Mouse (Mus musculus) forebrain, postnatal 0 days (tissue): Measurements from ENCODE around the gene Slc25a28. TPM values are rescaled to one million over a fixed set of nuclear protein-coding genes. Genes with fewer than 3 reads are reported as not detected.

Experiments
- ATAC-seq: fragments of 200-750 bp; cut with Nextera tagmentation; 2 replicates; pipeline ENCODE4 v1.8.0; 2017; ENCODE audit warnings: mild to moderate bottlenecking, moderate library complexity
- DNase-seq: peaks from one replicate; pipeline ENCODE4 v3.0.0-alpha.2; 2015
- H3K27ac ChIP-seq: fragments of 300-500 bp; sonication (generic); 2 replicates; pipeline ENCODE4 v1.5.1; 2014; ENCODE audit warnings: low read depth, mild to moderate bottlenecking, antibody characterized with exemption, low read length, moderate library complexity, mixed read lengths
- H3K27me3 ChIP-seq: fragments of 300-500 bp; sonication (generic); 2 replicates; pipeline ENCODE4 v1.6.1; 2014; ENCODE audit warnings: mild to moderate bottlenecking, low read length, mixed read lengths; ENCODE audit not compliant: insufficient read depth
- H3K36me3 ChIP-seq: fragments of 300-500 bp; sonication (generic); 2 replicates; pipeline ENCODE4 v1.6.1; 2014; ENCODE audit warnings: mild to moderate bottlenecking, moderate library complexity; ENCODE audit not compliant: insufficient read depth
- H3K4me1 ChIP-seq: fragments of 300-500 bp; sonication (generic); 2 replicates; pipeline ENCODE4 v1.6.1; 2014; ENCODE audit warnings: antibody characterized with exemption; ENCODE audit not compliant: insufficient read depth
- H3K4me2 ChIP-seq: fragments of 300-500 bp; sonication (generic); 2 replicates; pipeline ENCODE4 v1.6.1; 2014; ENCODE audit warnings: low read depth, mild to moderate bottlenecking, moderate library complexity
- H3K4me3 ChIP-seq: fragments of 300-500 bp; sonication (generic); 2 replicates; pipeline ENCODE4 v1.5.1; 2014; ENCODE audit warnings: low read depth, low read length, mixed read lengths
- H3K9ac ChIP-seq: fragments of 300-500 bp; sonication (generic); 2 replicates; pipeline ENCODE4 v1.6.1; 2014; ENCODE audit warnings: mild to moderate bottlenecking
- H3K9me3 ChIP-seq: fragments of 300-500 bp; sonication (generic); 2 replicates; pipeline ENCODE4 v1.6.1; 2016; ENCODE audit warnings: low read length
- CTCF ChIP-seq: sonication (generic); IDR thresholded peaks from 2 replicates; pipeline ENCODE4 v1.5.1; 2016; ENCODE audit warnings: antibody characterized with exemption, control low read depth, low read depth
- WGBS: fragments of 180-500 bp; shearing (Covaris S2); extraction: QIAGEN DNeasy Blood & Tissue Kit; methylation state at CpG from one replicate; pipeline ENCODE4 v1.1.7; 2014; 5-methylcytosine and 5-hydroxymethylcytosine counted together
- polyA plus RNA-seq: library from polyadenylated mRNA; unstranded; fragments of >200 nt; fragmentation: Nextera tagmentation; extraction: Ambion mirVana; gene quantifications from 2 replicates; pipeline ENCODE4 v1.2.1, GENCODE M21; 2015
- total RNA-seq: library from RNA; depleted of rRNA; stranded (reverse); fragments of >200 nt; gene quantifications from 2 replicates; pipeline ENCODE4 v1.2.3, GENCODE M21; 2014

Slc25a28 gene
- total and polyA plus RNA-seq, 2 experiments from 2014 or later: 15.6 to 67.2 TPM

DNA sequence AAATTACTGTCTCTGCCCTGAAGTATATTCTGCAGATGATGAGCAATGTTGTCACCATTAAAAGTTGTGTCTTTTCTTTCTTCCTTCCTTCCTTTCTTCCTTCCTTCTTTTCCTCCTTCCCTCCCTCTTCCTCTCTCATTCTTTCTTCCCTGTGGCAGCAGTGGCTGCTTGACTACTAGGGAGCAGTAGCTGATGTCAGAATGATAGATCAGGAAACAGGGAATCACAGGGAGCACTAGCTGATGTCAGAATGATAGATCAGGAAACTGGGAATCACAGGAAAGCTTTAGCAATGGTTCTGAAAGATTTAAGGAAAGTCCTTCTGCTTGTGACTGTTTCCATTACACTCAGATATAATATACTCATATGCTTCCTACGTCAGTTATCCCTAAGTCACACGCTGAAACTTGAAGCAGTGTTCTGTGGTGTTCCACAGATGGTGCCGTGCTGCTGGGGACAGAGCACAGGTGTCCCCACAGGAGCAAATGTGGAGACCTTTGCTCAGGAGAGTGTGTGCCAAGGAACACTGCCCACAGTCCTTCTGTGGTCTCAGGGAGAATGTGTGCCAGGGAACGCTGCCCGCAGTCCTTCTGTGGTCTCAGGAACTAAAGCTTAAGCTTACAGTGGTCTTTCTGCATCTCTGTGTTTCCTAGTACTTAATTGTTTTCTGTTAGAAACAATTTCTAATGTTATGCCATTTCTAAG is 23.1 kb upstream of the Slc25a28 start:
- peak; percentile 22 for DNase-seq
- no peaks in the 10 kb centered on the region for H3K4me1 ChIP-seq
- no peak overlapping the region for H3K4me2 ChIP-seq
- no peak for ATAC-seq
- H3K4me3 ChIP-seq: no peak overlapping the region
- TF ChIP-seq CTCF: no peak
- no peak overlapping the region for H3K27ac ChIP-seq
- H3K27me3 ChIP-seq: no peaks in the 10 kb centered on the region
- H3K36me3 ChIP-seq: peaks cover 14% of the 10 kb centered on the region; the same call in 1 of the 2 replicates
- no peaks in the 10 kb centered on the region for H3K9me3 ChIP-seq
- 90% methylated on average over 5 of the region's 5 CpGs for WGBS
- no peak overlapping the region for H3K9ac ChIP-seq

GRCm38 (mm10) chr19:43695514-43695964 is 20.9 kb upstream of the Slc25a28 start:
- Histone ChIP-seq H3K4me3 (no peak overlapping the region), H3K27ac (no peak overlapping the region), H3K9me3 (no peaks in the 10 kb centered on the region), H3K4me2 (no peak overlapping the region), H3K36me3 (0 out of 2 replicates have a peak, but pooled peaks cover 4% of the 10 kb centered on the region), H3K4me1 (0 out of 2 replicates have a peak, but pooled peaks cover 4% of the 10 kb centered on the region), H3K27me3 (no peaks in the 10 kb centered on the region), H3K9ac (no peak overlapping the region)
- ATAC-seq (no peak), DNase-seq (no peak)
- TF ChIP-seq CTCF: no peak
- WGBS: 58% methylated on average over 10 of the region's 10 CpGs

GRCm38 (mm10) chr19:43692815-43693214 is 18.1 kb upstream of the Slc25a28 start:
- H3K27ac ChIP-seq: no peak overlapping the region
- TF ChIP-seq CTCF: no peak
- no peak overlapping the region for H3K4me3 ChIP-seq
- H3K9ac ChIP-seq: no peak overlapping the region
- no peaks in the 10 kb centered on the region for H3K36me3 ChIP-seq
- H3K27me3 ChIP-seq: no peaks in the 10 kb centered on the region
- 55% methylated on average over 14 of the region's 14 CpGs for WGBS
- DNase-seq: no peak
- no peak for ATAC-seq
- H3K9me3 ChIP-seq: no peaks in the 10 kb centered on the region
- peaks cover 14% of the 10 kb centered on the region; the same call in 1 of the 2 replicates for H3K4me1 ChIP-seq
- H3K4me2 ChIP-seq: no peak overlapping the region

DNA sequence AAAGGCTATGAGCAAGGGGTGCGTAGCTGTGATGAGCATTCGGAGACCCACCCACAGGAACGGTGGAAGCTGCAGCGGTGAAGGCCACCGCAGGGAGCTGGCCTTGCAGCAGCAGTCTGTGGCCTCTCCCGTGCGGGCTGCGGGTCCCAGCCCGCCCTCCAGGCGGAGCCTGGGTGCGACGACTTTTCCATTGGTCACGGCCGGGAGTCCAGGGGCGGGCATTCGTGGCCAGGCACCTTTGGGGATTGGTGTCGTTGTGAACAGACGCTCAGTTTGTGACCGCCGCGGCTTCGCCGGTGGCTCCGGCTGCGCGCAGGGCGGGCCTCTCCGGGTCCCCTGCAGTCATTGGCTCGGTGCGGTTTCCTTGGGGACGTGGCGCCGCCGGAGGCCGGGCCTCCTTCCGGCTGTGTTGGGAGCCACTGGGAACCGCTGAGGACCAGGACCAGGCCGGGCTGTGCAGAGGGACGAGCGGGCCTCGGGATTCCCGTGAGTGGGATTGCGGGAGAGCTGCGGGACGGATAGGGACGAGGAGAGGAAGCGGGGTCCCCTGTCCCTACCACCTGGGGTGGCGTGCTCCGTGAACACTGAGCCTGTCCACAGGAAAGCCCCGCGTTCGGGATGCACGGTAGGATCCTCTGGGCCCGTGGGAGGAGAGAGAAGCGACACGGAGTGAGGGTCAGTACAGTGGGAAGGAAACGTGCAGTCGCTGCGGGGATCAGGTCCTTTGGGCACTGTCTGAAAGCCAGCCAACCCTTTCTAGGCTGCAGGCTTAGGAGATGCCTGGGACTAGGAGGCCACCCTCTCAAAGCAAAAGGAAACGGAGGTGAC is 15.0 kb upstream of the Slc25a28 start, which contains the start of gene Entpd7:
Entpd7 (plus strand) TSS at position 254 of the 828 bp plus-strand sequence.
- H3K4me1 ChIP-seq: peaks cover 14% of the 10 kb centered on the region; the same call in 1 of the 2 replicates
- H3K9ac ChIP-seq: peak within 1 kb of the TSS; percentile 87
- TF ChIP-seq CTCF: peak; percentile 69
- H3K9me3 ChIP-seq: no peaks in the 10 kb centered on the region
- WGBS: 2% methylated on average over 60 of the region's 60 CpGs
- H3K4me3 ChIP-seq: peak within 1 kb of the TSS; percentile 88
- no peaks in the 10 kb centered on the region for H3K27me3 ChIP-seq
- H3K36me3 ChIP-seq: no peaks in the 10 kb centered on the region
- H3K4me2 ChIP-seq: peak within 1 kb of the TSS; percentile 71
- DNase-seq (peak; percentile 96), ATAC-seq (peak; percentile 98)
- H3K27ac ChIP-seq: peak within 1 kb of the TSS; percentile 69

- H3K27ac ChIP-seq: no peak overlapping the region
- ATAC-seq (no peak), DNase-seq (no peak)
- WGBS: 88% methylated on average over 4 of the region's 4 CpGs
- H3K27me3 ChIP-seq: no peaks in the 10 kb centered on the region
- H3K9me3 ChIP-seq: no peaks in the 10 kb centered on the region
- no peak overlapping the region for H3K9ac ChIP-seq
- no peaks in the 10 kb centered on the region for H3K36me3 ChIP-seq
- H3K4me1 ChIP-seq: peaks cover under 1% of the 10 kb centered on the region; the same call in 1 of the 2 replicates
- H3K4me2 ChIP-seq: no peak overlapping the region
- no peak for TF ChIP-seq CTCF
- H3K4me3 ChIP-seq: no peak overlapping the region
Observed at GRCm38 (mm10) chr19:43681541-43681940, 6.9 kb upstream of the Slc25a28 start.

DNA sequence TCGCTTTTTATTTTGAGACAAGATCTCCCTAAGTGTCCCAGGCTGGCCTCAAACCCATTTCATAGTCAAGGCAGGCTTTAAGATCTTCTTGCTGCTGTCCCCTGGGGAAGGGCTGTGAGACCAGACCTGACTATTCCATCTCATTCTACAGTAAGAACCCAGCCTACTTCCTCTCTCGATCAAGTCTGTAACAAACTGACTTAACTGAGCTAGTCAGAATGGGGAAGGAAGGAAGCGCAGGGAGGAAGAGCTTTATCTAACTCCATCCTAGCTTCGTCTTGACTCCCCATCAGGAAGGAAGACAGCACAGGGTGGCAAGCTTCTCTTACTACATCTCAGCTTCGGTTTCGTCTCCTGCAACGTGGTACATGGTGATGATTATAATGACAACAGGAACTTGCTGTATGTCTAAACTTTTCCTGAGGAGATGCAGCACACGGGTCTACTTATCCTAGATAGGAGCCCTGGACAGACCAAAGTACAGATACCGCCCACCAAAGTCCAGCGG is 4.8 kb upstream of the Slc25a28 start:
- Histone ChIP-seq H3K36me3 (no peaks in the 10 kb centered on the region), H3K4me2 (no peak overlapping the region), H3K9ac (no peak overlapping the region), H3K27ac (no peak overlapping the region), H3K9me3 (no peaks in the 10 kb centered on the region), H3K4me3 (no peak overlapping the region), H3K27me3 (no peaks in the 10 kb centered on the region), H3K4me1 (peaks cover 6% of the 10 kb centered on the region; the same call in 1 of the 2 replicates)
- WGBS: 87% methylated on average over 10 of the region's 10 CpGs
- no peak for DNase-seq
- no peak for ATAC-seq
- TF ChIP-seq CTCF: no peak
